Mouse (Mus musculus): Measurements from ENCODE around the gene Pde6h.

DNA sequence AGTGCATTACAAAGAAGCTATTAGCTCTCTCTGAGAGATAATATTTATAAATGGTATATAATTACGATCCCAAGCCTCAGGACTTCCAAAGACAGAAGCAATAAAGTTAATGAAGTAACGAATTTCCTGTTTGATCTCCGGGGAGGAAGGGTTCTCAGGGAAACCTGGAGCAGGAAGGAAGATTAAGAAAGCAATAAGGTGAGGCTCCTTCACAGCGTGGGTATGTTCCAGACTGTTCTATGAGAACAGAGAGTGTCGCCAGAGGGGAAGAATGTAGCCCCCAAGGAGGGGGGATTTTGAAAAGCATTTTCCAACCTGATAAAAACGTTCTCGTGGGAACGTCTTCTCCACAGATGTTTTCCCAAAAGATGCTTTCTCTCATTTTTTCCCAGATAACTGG is 66.9 kb downstream of the Pde6h start:
- TF ChIP-seq CTCF (IDR thresholded peaks at IDR 0.05; ENCODE audit: low read depth, low read length) = no peak
- no peak for TF ChIP-seq POLR2A (IDR thresholded peaks at IDR 0.05; ENCODE audit: extremely low read depth, insufficient read depth, low read length)

Measured in liver, adult 2 months (tissue).